Mouse (Mus musculus): ENCODE data around the gene Kat14.
"Not testable (repeated sequence)": the region's sequence is repeated elsewhere in the genome, so short reads cannot be mapped to it uniquely, and the experiment has no call there.

The Kat14 gene

GRCm38 (mm10) chr2:144368400-144369019, at the start of gene Kat14, which contains the start of gene Pet117:
Gene Kat14 (plus strand): TSS chr2:144368983.
Gene Pet117 (plus strand): TSS chr2:144368996.
- peak; percentile 93 for DNase-seq (ENCODE audit: low read depth)

- no peak for DNase-seq (ENCODE audit: low read depth)
These were observed 44.6 kb upstream of the Kat14 start for GRCm38 (mm10) chr2:144324218-144324617.

GRCm38 (mm10) chr2:144329451-144329850, 39.3 kb upstream of the Kat14 start:
- DNase-seq (ENCODE audit: low read depth): no peak

- no peak for DNase-seq (ENCODE audit: low read depth)
These were observed 38.8 kb upstream of the Kat14 start for GRCm38 (mm10) chr2:144329937-144330336.

GRCm38 (mm10) chr2:144330352-144330959, 38.3 kb upstream of the Kat14 start:
- no peak for DNase-seq (ENCODE audit: low read depth)

- no peak for DNase-seq (ENCODE audit: low read depth)
These were observed 37.8 kb upstream of the Kat14 start for GRCm38 (mm10) chr2:144330960-144331371.

- no peak for DNase-seq (ENCODE audit: low read depth)
These were observed 37.1 kb upstream of the Kat14 start, which contains the start of gene Ovol2 for GRCm38 (mm10) chr2:144331401-144332302. Gene Ovol2 (minus strand): TSS chr2:144332146.

GRCm38 (mm10) chr2:144332486-144332885, 36.3 kb upstream of the Kat14 start:
- no peak for DNase-seq (ENCODE audit: low read depth)

- no peak for DNase-seq (ENCODE audit: low read depth)
These were observed 35.5 kb upstream of the Kat14 start for GRCm38 (mm10) chr2:144333138-144333842.

GRCm38 (mm10) chr2:144337230-144337629, 31.6 kb upstream of the Kat14 start:
- DNase-seq (ENCODE audit: low read depth): no peak

- no peak for DNase-seq (ENCODE audit: low read depth)
These were observed 31.1 kb upstream of the Kat14 start for GRCm38 (mm10) chr2:144337701-144338100.

GRCm38 (mm10) chr2:144338149-144338548, 30.6 kb upstream of the Kat14 start:
- DNase-seq (ENCODE audit: low read depth): not testable (repeated sequence)

- no peak for DNase-seq (ENCODE audit: low read depth)
These were observed 25.6 kb upstream of the Kat14 start for GRCm38 (mm10) chr2:144343158-144343557.

GRCm38 (mm10) chr2:144348525-144348924, 20.3 kb upstream of the Kat14 start:
- DNase-seq (ENCODE audit: low read depth): no peak

- DNase-seq (ENCODE audit: low read depth): no peak
These were observed 15.9 kb upstream of the Kat14 start for GRCm38 (mm10) chr2:144352843-144353242.

- peak; percentile 28 for DNase-seq (ENCODE audit: low read depth)
These were observed 238 bp downstream of the Kat14 start for GRCm38 (mm10) chr2:144369020-144369421.

- peak; percentile 23 for DNase-seq (ENCODE audit: low read depth)
These were observed 728 bp downstream of the Kat14 start for GRCm38 (mm10) chr2:144369511-144369910.

- no peak for DNase-seq (ENCODE audit: low read depth)
These were observed 2.8 kb downstream of the Kat14 start for GRCm38 (mm10) chr2:144371566-144371965.

- no peak for DNase-seq (ENCODE audit: low read depth)
These were observed 4.3 kb downstream of the Kat14 start for GRCm38 (mm10) chr2:144373063-144373462.

- no peak for DNase-seq (ENCODE audit: low read depth)
These were observed 6.4 kb downstream of the Kat14 start for GRCm38 (mm10) chr2:144375063-144375703.

- no peak for DNase-seq (ENCODE audit: low read depth)
These were observed 12.5 kb downstream of the Kat14 start for GRCm38 (mm10) chr2:144381293-144381692.

Data from c-Kit-positive CD71-negative TER-119-negative erythroid progenitor cells, embryonic 14.5 days (primary cell).